Mouse (Mus musculus) forebrain, postnatal 0 days (tissue): ENCODE results near the gene Fam78a. TPM values are rescaled to one million over a fixed set of nuclear protein-coding genes. Genes with fewer than 3 reads are reported as not detected.

Source experiments
- ATAC-seq: fragments of 200-750 bp; cut with Nextera tagmentation; 2 replicates; pipeline ENCODE4 v1.8.0; 2017; ENCODE audit warnings: mild to moderate bottlenecking, moderate library complexity
- DNase-seq: peaks from one replicate; pipeline ENCODE4 v3.0.0-alpha.2; 2015
- H3K27ac ChIP-seq: fragments of 300-500 bp; sonication (generic); 2 replicates; pipeline ENCODE4 v1.5.1; 2014; ENCODE audit warnings: low read depth, mild to moderate bottlenecking, antibody characterized with exemption, low read length, moderate library complexity, mixed read lengths
- H3K27me3 ChIP-seq: fragments of 300-500 bp; sonication (generic); 2 replicates; pipeline ENCODE4 v1.6.1; 2014; ENCODE audit warnings: mild to moderate bottlenecking, low read length, mixed read lengths; ENCODE audit not compliant: insufficient read depth
- H3K36me3 ChIP-seq: fragments of 300-500 bp; sonication (generic); 2 replicates; pipeline ENCODE4 v1.6.1; 2014; ENCODE audit warnings: mild to moderate bottlenecking, moderate library complexity; ENCODE audit not compliant: insufficient read depth
- H3K4me1 ChIP-seq: fragments of 300-500 bp; sonication (generic); 2 replicates; pipeline ENCODE4 v1.6.1; 2014; ENCODE audit warnings: antibody characterized with exemption; ENCODE audit not compliant: insufficient read depth
- H3K4me2 ChIP-seq: fragments of 300-500 bp; sonication (generic); 2 replicates; pipeline ENCODE4 v1.6.1; 2014; ENCODE audit warnings: low read depth, mild to moderate bottlenecking, moderate library complexity
- H3K4me3 ChIP-seq: fragments of 300-500 bp; sonication (generic); 2 replicates; pipeline ENCODE4 v1.5.1; 2014; ENCODE audit warnings: low read depth, low read length, mixed read lengths
- H3K9ac ChIP-seq: fragments of 300-500 bp; sonication (generic); 2 replicates; pipeline ENCODE4 v1.6.1; 2014; ENCODE audit warnings: mild to moderate bottlenecking
- H3K9me3 ChIP-seq: fragments of 300-500 bp; sonication (generic); 2 replicates; pipeline ENCODE4 v1.6.1; 2016; ENCODE audit warnings: low read length
- CTCF ChIP-seq: sonication (generic); IDR thresholded peaks from 2 replicates; pipeline ENCODE4 v1.5.1; 2016; ENCODE audit warnings: antibody characterized with exemption, control low read depth, low read depth
- whole genome bisulfite sequencing: fragments of 180-500 bp; shearing (Covaris S2); extraction: QIAGEN DNeasy Blood & Tissue Kit; methylation state at CpG from one replicate; pipeline ENCODE4 v1.1.7; 2014; 5-methylcytosine and 5-hydroxymethylcytosine counted together
- polyA plus RNA-seq: library from polyadenylated mRNA; unstranded; fragments of >200 nt; fragmentation: Nextera tagmentation; extraction: Ambion mirVana; gene quantifications from 2 replicates; pipeline ENCODE4 v1.2.1, GENCODE M21; 2015
- total RNA-seq: library from RNA; depleted of rRNA; stranded (reverse); fragments of >200 nt; gene quantifications from 2 replicates; pipeline ENCODE4 v1.2.3, GENCODE M21; 2014

Fam78a gene
- total and polyA plus RNA-seq, 2 experiments from 2014 or later, result 0.38 to 0.39 TPM

DNA sequence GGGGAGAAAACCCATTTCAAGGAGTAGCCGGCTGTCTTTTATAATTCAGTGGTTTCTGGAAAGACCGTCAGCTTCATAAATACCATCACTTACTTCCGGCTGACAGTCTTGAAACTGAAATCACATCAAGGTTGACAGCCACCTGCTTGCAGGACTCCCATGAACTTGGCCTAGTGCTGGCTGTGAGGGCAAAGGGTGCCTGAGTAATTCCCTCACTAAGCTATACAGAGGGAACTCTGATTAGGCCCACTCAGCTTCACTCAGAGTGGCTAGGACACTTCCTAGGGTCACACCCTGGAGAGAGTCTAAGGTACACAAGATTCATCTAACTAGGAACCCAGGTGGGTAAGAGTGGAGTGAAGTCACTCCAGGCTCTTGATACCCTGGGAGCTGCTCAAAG lies 4.0 kb downstream of the Fam78a start:
- H3K4me2 ChIP-seq, result no peak overlapping the region
- TF ChIP-seq CTCF, result no peak
- H3K4me3 ChIP-seq, result no peak overlapping the region
- H3K36me3 ChIP-seq, result no peaks in the 10 kb centered on the region
- H3K9ac ChIP-seq, result no peak overlapping the region
- no peaks in the 10 kb centered on the region for H3K4me1 ChIP-seq
- H3K9me3 ChIP-seq, result no peaks in the 10 kb centered on the region
- ATAC-seq (no peak), DNase-seq (no peak)
- 92% methylated on average over 3 of the region's 3 CpGs for WGBS
- H3K27me3 ChIP-seq, result peaks cover 22% of the 10 kb centered on the region
- H3K27ac ChIP-seq, result no peak overlapping the region

DNA sequence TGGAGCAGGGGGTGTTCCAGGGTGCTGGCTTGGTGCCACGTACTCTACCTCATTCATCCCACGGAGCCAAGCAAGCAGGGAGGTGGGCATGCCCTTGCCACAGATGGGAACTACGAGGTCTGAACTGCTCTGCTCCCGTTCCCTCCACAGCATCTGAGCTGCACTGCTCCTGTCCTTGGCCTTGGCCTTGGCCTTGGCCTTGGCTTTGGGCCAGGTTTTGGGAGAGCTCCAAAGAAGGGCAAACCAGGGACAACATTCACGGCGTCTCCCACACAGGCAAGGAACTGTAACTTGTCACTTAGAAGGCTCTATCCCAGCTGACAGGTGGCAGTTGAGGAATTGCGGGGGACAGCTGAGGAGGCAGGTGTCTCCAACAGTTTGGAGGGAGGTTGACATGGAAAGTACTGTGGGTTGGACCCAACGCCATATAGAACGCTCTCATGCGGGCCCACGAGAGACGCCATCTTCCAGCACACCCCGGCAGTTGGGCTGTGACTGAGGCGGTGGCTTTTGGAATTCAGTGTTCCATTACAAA lies 5.4 kb downstream of the Fam78a start:
- TF ChIP-seq CTCF, result no peak
- Histone ChIP-seq H3K9ac (no peak overlapping the region), H3K27ac (no peak overlapping the region), H3K4me1 (no peaks in the 10 kb centered on the region), H3K27me3 (peaks cover 22% of the 10 kb centered on the region), H3K4me2 (no peak overlapping the region), H3K4me3 (no peak overlapping the region), H3K36me3 (no peaks in the 10 kb centered on the region), H3K9me3 (no peaks in the 10 kb centered on the region)
- 88% methylated on average over 14 of the region's 14 CpGs for WGBS
- DNase-seq, result no peak
- ATAC-seq, result no peak

DNA sequence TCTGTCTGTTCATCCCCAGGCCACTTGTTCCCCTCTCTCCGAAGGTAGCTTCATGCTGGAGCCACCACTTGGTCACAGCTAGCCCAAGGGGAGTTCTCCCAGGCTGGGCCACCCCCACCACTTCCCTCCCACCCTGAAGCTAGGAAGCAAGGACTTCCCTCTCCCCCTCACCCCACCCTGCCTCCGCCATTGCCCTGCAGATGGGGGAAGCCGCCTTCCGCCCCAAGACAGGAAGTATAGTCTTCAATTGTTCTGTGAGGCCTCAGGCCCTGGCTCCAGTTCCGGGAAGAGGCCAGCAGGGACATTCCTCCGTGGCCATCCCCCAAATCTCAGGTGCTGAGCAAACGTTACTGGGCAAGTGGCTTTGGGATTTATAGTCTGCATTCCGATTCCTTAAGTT lies 6.1 kb downstream of the Fam78a start:
- TF ChIP-seq CTCF, result no peak
- H3K27me3 ChIP-seq, result peaks cover 19% of the 10 kb centered on the region
- H3K36me3 ChIP-seq, result no peaks in the 10 kb centered on the region
- H3K27ac ChIP-seq, result no peak overlapping the region
- no peak overlapping the region for H3K4me2 ChIP-seq
- H3K4me1 ChIP-seq, result no peaks in the 10 kb centered on the region
- DNase-seq (no peak), ATAC-seq (no peak)
- 58% methylated on average over 8 of the region's 8 CpGs for WGBS
- no peak overlapping the region for H3K4me3 ChIP-seq
- H3K9ac ChIP-seq, result no peak overlapping the region
- no peaks in the 10 kb centered on the region for H3K9me3 ChIP-seq

DNA sequence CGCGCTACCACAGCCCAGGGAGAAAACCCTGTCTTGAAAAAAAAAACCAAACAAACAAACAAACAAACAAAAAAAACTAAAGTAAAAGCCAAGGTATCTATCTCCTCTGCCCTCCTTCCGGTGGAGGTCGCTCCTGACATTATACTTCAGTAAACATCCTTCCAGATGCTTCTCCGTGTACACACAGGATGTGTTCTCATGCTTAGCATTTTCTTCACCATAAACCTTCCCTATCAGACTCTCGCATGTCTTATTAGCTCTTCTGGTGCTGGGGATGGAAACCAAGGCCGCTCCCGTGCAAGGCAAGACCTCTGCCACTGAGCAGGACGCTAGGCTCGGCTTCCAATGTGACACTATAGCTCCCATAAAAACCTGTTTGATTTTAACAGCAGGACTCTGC lies 6.9 kb downstream of the Fam78a start:
- Histone ChIP-seq H3K4me2 (no peak overlapping the region), H3K9me3 (no peaks in the 10 kb centered on the region), H3K4me3 (no peak overlapping the region), H3K4me1 (no peaks in the 10 kb centered on the region), H3K9ac (no peak overlapping the region), H3K27ac (no peak overlapping the region), H3K36me3 (no peaks in the 10 kb centered on the region), H3K27me3 (peaks cover 11% of the 10 kb centered on the region)
- ATAC-seq (no peak), DNase-seq (no peak)
- TF ChIP-seq CTCF, result no peak
- WGBS, result 88% methylated on average over 10 of the region's 10 CpGs

DNA sequence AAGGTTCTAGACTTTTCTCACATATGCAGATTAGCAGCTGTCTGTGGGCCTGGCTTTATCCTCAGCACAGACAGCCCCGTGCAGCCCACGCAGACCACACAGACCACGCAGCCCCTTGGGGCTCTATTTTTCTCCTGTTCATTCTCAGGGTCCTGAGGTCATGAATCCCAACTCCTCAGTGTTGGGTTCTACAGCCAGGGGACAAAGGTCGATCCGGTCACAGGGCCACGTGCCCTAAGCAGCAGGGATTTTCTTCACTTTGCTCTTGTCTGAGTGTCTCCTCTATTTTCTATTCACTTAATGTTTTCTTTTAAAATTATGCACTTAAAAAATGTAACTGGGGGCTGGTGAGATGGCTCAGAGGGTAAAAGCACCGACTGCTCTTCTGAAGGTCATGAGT lies 9.3 kb downstream of the Fam78a start:
- Histone ChIP-seq H3K4me2 (no peak overlapping the region), H3K4me1 (no peaks in the 10 kb centered on the region), H3K9me3 (no peaks in the 10 kb centered on the region), H3K27ac (no peak overlapping the region), H3K4me3 (no peak overlapping the region), H3K9ac (no peak overlapping the region), H3K27me3 (no peaks in the 10 kb centered on the region), H3K36me3 (no peaks in the 10 kb centered on the region)
- no peak for TF ChIP-seq CTCF
- WGBS, result 66% methylated on average over 7 of the region's 7 CpGs
- DNase-seq (no peak), ATAC-seq (no peak)

DNA sequence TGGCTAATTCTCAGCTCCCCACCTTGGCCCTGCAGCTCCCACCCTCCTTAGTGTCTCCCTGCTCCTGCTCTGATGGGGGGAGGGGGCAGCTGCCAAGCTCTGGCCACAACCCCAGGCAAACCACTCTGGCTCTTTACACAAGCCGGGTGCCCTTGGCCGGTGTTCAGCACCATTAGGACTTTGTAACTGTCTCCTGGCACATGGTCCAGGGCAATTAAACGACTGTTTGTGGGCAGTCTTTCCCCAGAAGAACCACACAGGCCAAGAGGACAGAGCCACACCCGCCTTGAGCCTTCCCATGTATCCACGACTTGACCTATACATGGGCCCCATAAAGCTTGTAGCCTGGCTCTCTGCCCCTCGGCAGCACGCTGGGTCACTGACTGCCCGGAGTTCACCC lies 10.3 kb downstream of the Fam78a start:
- DNase-seq (peak; percentile 27), ATAC-seq (no peak)
- Histone ChIP-seq H3K36me3 (no peaks in the 10 kb centered on the region), H3K9ac (no peak overlapping the region), H3K27me3 (no peaks in the 10 kb centered on the region), H3K4me2 (no peak overlapping the region), H3K4me3 (no peak overlapping the region), H3K9me3 (no peaks in the 10 kb centered on the region), H3K27ac (no peak overlapping the region), H3K4me1 (no peaks in the 10 kb centered on the region)
- no peak for TF ChIP-seq CTCF
- WGBS, result 54% methylated on average over 8 of the region's 8 CpGs

DNA sequence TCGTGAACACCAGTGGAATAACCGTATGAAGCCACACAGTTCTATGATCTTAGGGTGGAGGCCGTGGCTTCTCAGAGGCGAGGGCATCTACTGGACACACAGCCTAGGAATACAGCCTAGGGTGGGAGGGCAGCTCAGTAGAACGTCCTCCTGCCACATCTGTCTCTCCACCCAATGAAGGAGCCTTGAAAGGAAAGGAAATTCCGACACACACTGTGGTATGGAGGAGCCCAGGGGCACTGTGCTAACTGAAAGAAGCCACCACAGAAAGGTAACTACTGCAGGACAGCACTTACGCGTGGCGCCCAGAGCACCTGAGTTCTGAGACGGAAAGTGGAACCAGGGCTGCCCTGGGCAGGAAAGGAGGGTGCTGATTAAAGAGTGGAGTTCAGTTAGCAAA lies 13.9 kb downstream of the Fam78a start:
- no peaks in the 10 kb centered on the region for H3K9me3 ChIP-seq
- no peaks in the 10 kb centered on the region for H3K36me3 ChIP-seq
- DNase-seq (no peak), ATAC-seq (no peak)
- H3K27ac ChIP-seq, result no peak overlapping the region
- H3K9ac ChIP-seq, result no peak overlapping the region
- 96% methylated on average over 10 of the region's 10 CpGs for WGBS
- TF ChIP-seq CTCF, result no peak
- H3K4me1 ChIP-seq, result no peaks in the 10 kb centered on the region
- no peak overlapping the region for H3K4me3 ChIP-seq
- no peak overlapping the region for H3K4me2 ChIP-seq
- H3K27me3 ChIP-seq, result no peaks in the 10 kb centered on the region
